Mouse (Mus musculus) heart, embryonic 11.5 days (tissue): Measurements from ENCODE around the gene Chmp6. TPM values are rescaled to one million over a fixed set of nuclear protein-coding genes. Genes with fewer than 3 reads are reported as not detected.
A peak's percentile ranks its signal among the peaks of the same experiment; 100 is the strongest.

Experiments
- ATAC-seq: fragments of 200-750 bp; cut with Nextera tagmentation; replicated peaks from 2 replicates; pipeline ENCODE4 v1.8.0; 2017; ENCODE audit warnings: moderate library complexity; ENCODE audit not compliant: insufficient number of reproducible peaks, low FRiP score, low TSS enrichment
- H3K27ac ChIP-seq: fragments of 300-500 bp; sonication (generic); 2 replicates; pipeline ENCODE4 v1.5.1; 2014; ENCODE audit warnings: mild to moderate bottlenecking, low read depth, low read length
- H3K27me3 ChIP-seq: fragments of 300-500 bp; sonication (generic); 2 replicates; pipeline ENCODE4 v1.6.1; 2014; ENCODE audit warnings: mild to moderate bottlenecking, low read length, mixed read lengths; ENCODE audit not compliant: control insufficient read depth, insufficient read depth
- H3K36me3 ChIP-seq: fragments of 300-500 bp; sonication (generic); 2 replicates; pipeline ENCODE4 v1.6.1; 2014; ENCODE audit warnings: mild to moderate bottlenecking, low read length, moderate library complexity, mixed read lengths; ENCODE audit not compliant: control insufficient read depth, insufficient read depth
- H3K4me1 ChIP-seq: fragments of 300-500 bp; sonication (generic); 2 replicates; pipeline ENCODE4 v1.6.1; 2014; ENCODE audit warnings: low read length; ENCODE audit not compliant: control insufficient read depth, insufficient read depth
- H3K4me2 ChIP-seq: fragments of 300-500 bp; sonication (generic); 2 replicates; pipeline ENCODE4 v1.6.1; 2014; ENCODE audit warnings: mild to moderate bottlenecking, moderate library complexity
- H3K4me3 ChIP-seq: fragments of 300-500 bp; sonication (generic); 2 replicates; pipeline ENCODE4 v1.5.1; 2014; ENCODE audit warnings: low read depth, low read length
- H3K9ac ChIP-seq: fragments of 300-500 bp; sonication (generic); 2 replicates; pipeline ENCODE4 v1.6.1; 2014; ENCODE audit warnings: mild to moderate bottlenecking, low read depth, low read length, moderate library complexity
- H3K9me3 ChIP-seq: fragments of 300-500 bp; sonication (generic); replicated peaks from 2 replicates; pipeline ENCODE4 v1.6.1; 2016; ENCODE audit warnings: low read length; ENCODE audit not compliant: control insufficient read depth
- WGBS: fragments of 180-500 bp; shearing (Covaris S2); extraction: QIAGEN DNeasy Blood & Tissue Kit; methylation state at CpG from one replicate; pipeline ENCODE4 v1.1.7; 2014; ENCODE audit not compliant: insufficient replicate concordance; 5-methylcytosine and 5-hydroxymethylcytosine counted together
- polyA plus RNA-seq: library from polyadenylated mRNA; unstranded; fragments of >200 nt; fragmentation: Nextera tagmentation; extraction: Ambion mirVana; gene quantifications from 2 replicates; pipeline ENCODE4 v1.2.1, GENCODE M21; 2014

Gene Chmp6
- polyA plus RNA-seq, 1 experiment from 2014 or later: 63.7 TPM

DNA sequence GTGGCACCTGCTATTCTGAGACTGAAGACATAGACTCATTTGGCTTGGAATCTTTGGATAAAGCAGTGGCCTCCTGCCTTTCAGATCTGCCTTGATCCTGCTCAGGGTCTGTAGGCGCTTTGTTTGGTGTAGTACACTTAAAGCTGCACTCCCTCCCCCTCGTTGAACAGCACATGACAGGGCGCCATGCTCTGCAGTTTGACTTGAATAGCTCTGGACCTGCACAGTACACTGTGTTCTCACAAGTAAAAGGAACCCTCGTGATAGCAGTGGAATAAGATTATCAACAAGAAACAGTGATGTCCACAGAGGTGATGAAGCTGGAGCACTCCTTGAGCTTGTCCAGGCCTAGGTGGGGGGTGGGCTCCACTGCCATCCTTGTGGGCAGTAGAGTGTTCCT is 46.5 kb downstream of the Chmp6 start:
- H3K27ac ChIP-seq: no peak overlapping the region
- no peaks in the 10 kb centered on the region; the same call in 1 of the 2 replicates for H3K36me3 ChIP-seq
- H3K4me3 ChIP-seq: no peak overlapping the region
- no peaks in the 10 kb centered on the region for H3K27me3 ChIP-seq
- ATAC-seq: no peak
- H3K4me2 ChIP-seq: no peak overlapping the region
- H3K9me3 ChIP-seq: no peaks in the 10 kb centered on the region
- H3K9ac ChIP-seq: no peak overlapping the region
- 52% methylated on average over 4 of the region's 4 CpGs for WGBS
- peaks cover 20% of the 10 kb centered on the region for H3K4me1 ChIP-seq

DNA sequence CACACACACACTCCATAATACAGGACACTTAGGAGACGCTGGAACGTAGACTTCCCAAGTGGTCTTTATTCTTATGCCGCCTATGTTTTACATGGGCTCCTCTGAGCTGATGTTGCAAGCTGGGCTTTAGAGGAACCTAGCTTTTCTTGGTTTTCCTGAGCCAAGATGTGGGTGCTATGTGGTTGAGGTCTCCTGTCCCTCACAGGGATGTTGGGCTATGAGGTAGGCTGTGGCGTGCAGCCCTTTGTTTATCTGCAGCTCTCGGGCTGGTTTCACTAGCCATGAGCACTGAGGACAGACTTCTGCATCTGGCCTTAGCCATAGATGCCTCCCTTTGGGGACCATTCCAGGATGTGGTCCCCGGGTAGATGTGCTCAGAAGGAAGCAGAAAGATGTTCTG is 47.4 kb downstream of the Chmp6 start:
- Histone ChIP-seq H3K4me3 (no peak overlapping the region), H3K36me3 (no peaks in the 10 kb centered on the region; the same call in 1 of the 2 replicates), H3K9me3 (no peaks in the 10 kb centered on the region), H3K27me3 (no peaks in the 10 kb centered on the region), H3K4me2 (no peak overlapping the region), H3K4me1 (peaks cover 16% of the 10 kb centered on the region), H3K27ac (no peak overlapping the region), H3K9ac (no peak overlapping the region)
- 87% methylated on average over 6 of the region's 6 CpGs for WGBS
- no peak for ATAC-seq

DNA sequence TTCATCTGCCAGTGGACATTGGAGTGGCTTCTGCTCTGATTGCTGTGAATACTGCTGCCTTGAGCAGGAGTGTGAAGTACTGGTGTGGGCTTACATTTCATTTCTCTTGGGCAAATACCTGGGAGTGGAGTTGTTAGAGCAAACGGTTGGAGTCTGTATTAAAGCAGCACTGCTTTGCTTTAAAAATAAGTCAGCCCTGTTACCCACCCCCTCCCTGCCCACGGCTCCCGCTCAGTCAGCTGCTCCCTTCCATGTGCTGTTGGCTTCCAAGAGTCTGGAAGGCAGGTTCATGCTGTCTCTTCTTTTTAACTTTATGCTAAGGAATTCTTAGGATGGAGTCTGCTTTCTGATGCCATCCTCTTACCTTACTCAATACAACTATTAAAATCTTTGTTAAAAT is 48.3 kb downstream of the Chmp6 start:
- Histone ChIP-seq H3K9ac (no peak overlapping the region), H3K4me2 (no peak overlapping the region), H3K36me3 (no peaks in the 10 kb centered on the region; the same call in 1 of the 2 replicates), H3K27me3 (no peaks in the 10 kb centered on the region), H3K4me3 (no peak overlapping the region), H3K9me3 (no peaks in the 10 kb centered on the region), H3K4me1 (peaks cover 12% of the 10 kb centered on the region), H3K27ac (no peak overlapping the region)
- no peak for ATAC-seq
- 80% methylated on average over 3 of the region's 3 CpGs for WGBS

DNA sequence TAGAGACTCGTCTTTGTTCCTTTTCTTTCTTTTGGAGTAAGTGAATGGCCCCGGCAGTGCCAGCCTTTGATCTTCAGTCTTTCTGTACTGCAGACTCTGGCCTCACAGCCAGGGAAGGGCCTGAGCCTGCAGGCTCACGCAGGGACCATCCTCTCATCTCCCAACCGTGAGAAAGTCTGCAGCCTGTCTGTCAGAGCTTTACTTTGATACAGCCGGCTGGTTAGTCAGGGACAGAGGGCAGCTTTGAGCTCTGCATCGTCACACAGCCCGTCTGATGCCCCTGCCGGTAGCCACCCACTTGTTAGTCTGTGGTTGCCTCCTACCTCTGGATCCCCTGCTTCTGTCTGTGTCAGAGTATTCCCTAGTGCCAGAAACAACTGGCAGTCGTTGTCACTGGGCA is 51.8 kb downstream of the Chmp6 start:
- ATAC-seq: no peak
- Histone ChIP-seq H3K27ac (no peak overlapping the region), H3K9me3 (no peaks in the 10 kb centered on the region), H3K4me1 (peaks cover 9% of the 10 kb centered on the region), H3K4me2 (no peak overlapping the region), H3K9ac (no peak overlapping the region), H3K4me3 (no peak overlapping the region), H3K27me3 (no peaks in the 10 kb centered on the region), H3K36me3 (no peaks in the 10 kb centered on the region)
- 30% methylated on average over 9 of the region's 9 CpGs for WGBS

GRCm38 (mm10) chr11:119966294-119966693 is 53.1 kb downstream of the Chmp6 start:
- no peak for ATAC-seq
- WGBS: 88% methylated on average over 6 of the region's 6 CpGs
- no peak overlapping the region for H3K27ac ChIP-seq

DNA sequence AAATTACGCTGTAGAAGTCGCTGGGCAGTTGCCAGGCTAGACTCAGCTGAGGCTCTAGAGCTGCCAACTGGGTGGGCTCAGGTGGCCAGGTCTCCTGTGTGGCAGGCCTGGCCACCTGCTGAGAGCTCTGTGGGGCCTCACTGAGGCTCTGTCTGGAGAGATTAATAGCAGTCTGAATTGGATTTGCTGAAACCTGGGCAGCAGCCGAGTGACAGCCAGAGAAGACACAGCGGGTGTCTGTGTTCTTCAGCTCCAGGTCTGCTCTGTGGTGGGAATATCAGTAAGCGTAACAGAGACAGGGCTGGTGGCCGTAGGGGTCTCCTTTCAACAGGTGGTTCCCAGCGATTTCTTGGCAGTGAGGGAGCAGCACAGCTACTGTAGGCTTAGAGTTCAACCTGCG is 54.2 kb downstream of the Chmp6 start:
- Histone ChIP-seq H3K9ac (peak overlapping the region; percentile 35; the same call in 1 of the 2 replicates), H3K4me2 (no peak overlapping the region), H3K27ac (no peak overlapping the region), H3K9me3 (no peaks in the 10 kb centered on the region), H3K4me1 (peaks cover 9% of the 10 kb centered on the region), H3K27me3 (no peaks in the 10 kb centered on the region), H3K36me3 (no peaks in the 10 kb centered on the region), H3K4me3 (no peak overlapping the region)
- WGBS: 78% methylated on average over 8 of the region's 8 CpGs
- no peak for ATAC-seq

More at GRCm38 (mm10) chr11:119966294-119966693, 53.1 kb downstream of the Chmp6 start:
- Histone ChIP-seq H3K4me2 (no peak overlapping the region; the same call in 1 of the 2 replicates), H3K4me3 (no peak overlapping the region), H3K9me3 (no peaks in the 10 kb centered on the region), H3K4me1 (peaks cover 9% of the 10 kb centered on the region), H3K27me3 (no peaks in the 10 kb centered on the region), H3K36me3 (no peaks in the 10 kb centered on the region), H3K9ac (no peak overlapping the region)

DNA sequence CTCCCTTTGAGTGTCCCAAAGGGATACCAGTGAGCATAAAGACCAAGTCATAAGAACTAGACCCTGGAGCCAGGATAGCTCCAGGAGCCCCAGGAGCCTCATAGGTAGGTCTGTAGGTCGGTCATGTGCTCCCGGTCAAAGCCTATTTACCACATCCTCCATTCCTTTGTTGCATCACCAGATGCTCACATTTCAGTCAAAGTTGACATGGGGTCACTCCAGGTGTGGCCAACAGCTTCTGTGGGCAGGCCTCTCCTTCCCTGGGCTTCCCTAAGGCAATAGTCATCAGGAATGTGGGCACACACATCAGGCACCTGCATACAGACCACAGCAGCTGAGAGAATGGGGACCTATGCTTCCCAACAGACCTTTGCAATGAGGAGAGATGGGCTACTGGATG is 54.7 kb downstream of the Chmp6 start:
- Histone ChIP-seq H3K4me3 (no peak overlapping the region), H3K4me2 (no peak overlapping the region), H3K9me3 (no peaks in the 10 kb centered on the region), H3K36me3 (no peaks in the 10 kb centered on the region), H3K27ac (no peak overlapping the region), H3K27me3 (no peaks in the 10 kb centered on the region), H3K9ac (no peak overlapping the region), H3K4me1 (peaks cover 9% of the 10 kb centered on the region)
- 91% methylated on average over 2 of the region's 2 CpGs for WGBS
- no peak for ATAC-seq

Other genes starting within 250 kb of the Chmp6 start
- 12.8 and 15.4 TPM in 2 replicates for gene Baiap2, start 29.3 kb downstream of the Chmp6 start, polyA plus RNA-seq
- 0.24 and 0.35 TPM in 2 replicates for gene Aatk, start 133.7 kb downstream of the Chmp6 start, polyA plus RNA-seq
- 15.1 and 16.0 TPM in 2 replicates for gene Cep131, start 173.4 kb downstream of the Chmp6 start, polyA plus RNA-seq
- gene Tepsin, start 185.3 kb downstream of the Chmp6 start, polyA plus RNA-seq: 14.6 and 18.9 TPM in 2 replicates
- gene Ndufaf8, start 185.5 kb downstream of the Chmp6 start, polyA plus RNA-seq: 83.2 and 83.4 TPM in 2 replicates
- gene Slc38a10, start 237.9 kb downstream of the Chmp6 start, polyA plus RNA-seq: 57.5 and 72.0 TPM in 2 replicates